In genomic region chr15:85572619-85573254, GRCm38 (mm10) we compare ENCODE assay signal across 16 mouse cellular contexts. TPM values are rescaled to one million over a fixed set of nuclear protein-coding genes. Genes with fewer than 3 reads are reported as not detected.
DNase-seq lines count a peak whose midpoint lies in the region; ATAC-seq and TF ChIP-seq lines count a peak whose summit lies in the region.
"Had no signal": no experiment of that assay in that cellular context is flagged by ENCODE, and none has a peak within 500 bp of the region (broad histone marks: within the 10 kb centered on the region; RNA-seq: fewer than 3 reads in every experiment).

No protein-coding gene starts in this region.

- no peak for TF ChIP-seq POLR2A in ES-Bruce4 (IDR thresholded peaks at IDR 0.05; ENCODE audit: insufficient read depth, low read length)

- TF ChIP-seq CTCF in ES-Bruce4 (IDR thresholded peaks at IDR 0.05; ENCODE audit: low read depth, low read length), result no peak
- TF ChIP-seq CTCF in forebrain, postnatal 0 days (IDR thresholded peaks at IDR 0.05; ENCODE audit: low read depth), result no peak

- H3K27ac ChIP-seq in forebrain, embryonic 10.5 days, result peak overlapping the region; percentile 96
- H3K27ac ChIP-seq in forebrain, embryonic 13.5 days, result no peak overlapping the region
- H3K27ac ChIP-seq in ES-Bruce4 (ENCODE audit: insufficient read depth, low read length), result no peak overlapping the region
- H3K27ac ChIP-seq in forebrain, postnatal 0 days (ENCODE audit: low read depth, low read length), result no peak overlapping the region
- no peak overlapping the region for H3K27ac ChIP-seq in midbrain, embryonic 13.5 days
- H3K27ac ChIP-seq: kidney, embryonic 15.5 days; limb, embryonic 15.5 days; lung, embryonic 15.5 days had no signal

- peaks cover 70% of the 10 kb centered on the region for H3K27me3 ChIP-seq in forebrain, embryonic 10.5 days (ENCODE audit: poor library complexity, severe bottlenecking)
- H3K27me3 ChIP-seq in forebrain, embryonic 13.5 days, result peaks cover 21% of the 10 kb centered on the region
- peaks cover 7% of the 10 kb centered on the region for H3K27me3 ChIP-seq in ES-Bruce4 (ENCODE audit: control insufficient read depth, insufficient read depth, low read length, poor library complexity, severe bottlenecking)
- H3K27me3 ChIP-seq in forebrain, postnatal 0 days (ENCODE audit: insufficient read depth, low read length), result no peaks in the 10 kb centered on the region
- H3K27me3 ChIP-seq in midbrain, embryonic 13.5 days, result peaks cover 46% of the 10 kb centered on the region

- no peak overlapping the region for H3K9ac ChIP-seq in forebrain, embryonic 13.5 days
- H3K9ac ChIP-seq in ES-Bruce4 (ENCODE audit: low read depth, poor library complexity, severe bottlenecking), result no peak overlapping the region
- no peak overlapping the region for H3K9ac ChIP-seq in forebrain, postnatal 0 days
- no peak overlapping the region for H3K9ac ChIP-seq in midbrain, embryonic 13.5 days (replicated peaks)
- H3K9ac ChIP-seq: kidney, embryonic 15.5 days; limb, embryonic 15.5 days; lung, embryonic 15.5 days had no signal

- peaks cover 40% of the 10 kb centered on the region for H3K36me3 ChIP-seq in forebrain, embryonic 10.5 days (replicated peaks)
- H3K36me3 ChIP-seq in forebrain, embryonic 13.5 days (ENCODE audit: poor library complexity, severe bottlenecking), result no peaks in the 10 kb centered on the region
- H3K36me3 ChIP-seq in ES-Bruce4 (ENCODE audit: control insufficient read depth, insufficient read depth, low read length, poor library complexity, severe bottlenecking), result no peaks in the 10 kb centered on the region
- no peaks in the 10 kb centered on the region for H3K36me3 ChIP-seq in forebrain, postnatal 0 days (ENCODE audit: insufficient read depth)
- H3K36me3 ChIP-seq in midbrain, embryonic 13.5 days, result no peaks in the 10 kb centered on the region
- H3K36me3 ChIP-seq: G1E; kidney, embryonic 15.5 days; limb, embryonic 15.5 days; lung, embryonic 15.5 days had no signal

- H3K9me3 ChIP-seq in forebrain, embryonic 10.5 days, result no peaks in the 10 kb centered on the region
- H3K9me3 ChIP-seq in forebrain, embryonic 13.5 days (replicated peaks), result no peaks in the 10 kb centered on the region
- H3K9me3 ChIP-seq in ES-Bruce4 (replicated peaks; ENCODE audit: control insufficient read depth, insufficient read depth, low read length, poor library complexity, severe bottlenecking), result no peaks in the 10 kb centered on the region
- H3K9me3 ChIP-seq in forebrain, postnatal 0 days (ENCODE audit: low read length), result no peaks in the 10 kb centered on the region
- H3K9me3 ChIP-seq in midbrain, embryonic 13.5 days, result no peaks in the 10 kb centered on the region
- H3K9me3 ChIP-seq: kidney, embryonic 15.5 days; limb, embryonic 15.5 days; lung, embryonic 15.5 days had no signal

- DNase-seq in forebrain, embryonic 10.5 days (ENCODE audit: extremely low spot score, low spot score), result no peak
- no peak for DNase-seq in forebrain, postnatal 0 days
- no peak for DNase-seq in adrenal gland, postnatal 10 days
- no peak for DNase-seq in kidney, postnatal 4 days
- DNase-seq: cerebellum, postnatal 14 days; gastrocnemius, postnatal 36 days; heart, postnatal 10 days had no signal

- H3K4me2 ChIP-seq in forebrain, embryonic 13.5 days, result no peak overlapping the region
- H3K4me2 ChIP-seq in forebrain, postnatal 0 days (ENCODE audit: low read depth), result no peak overlapping the region
- H3K4me2 ChIP-seq in midbrain, embryonic 13.5 days (replicated peaks), result peak overlapping the region; percentile 10; the same call in 1 of the 2 replicates
- H3K4me2 ChIP-seq: kidney, embryonic 15.5 days; limb, embryonic 15.5 days; lung, embryonic 15.5 days had no signal

- TF ChIP-seq EP300 in ES-Bruce4 (IDR thresholded peaks at IDR 0.05; ENCODE audit: insufficient read depth, low read depth, low read length), result peak; percentile 94

- H3K4me3 ChIP-seq in forebrain, embryonic 10.5 days, result peak overlapping the region; percentile 80
- no peak overlapping the region for H3K4me3 ChIP-seq in forebrain, embryonic 13.5 days
- H3K4me3 ChIP-seq in ES-Bruce4 (ENCODE audit: low read depth, low read length), result no peak overlapping the region
- no peak overlapping the region for H3K4me3 ChIP-seq in forebrain, postnatal 0 days (ENCODE audit: low read depth, low read length)
- no peak overlapping the region for H3K4me3 ChIP-seq in midbrain, embryonic 13.5 days (replicated peaks)
- H3K4me3 ChIP-seq: erythroblast, embryonic 14.5 days; kidney, embryonic 15.5 days; limb, embryonic 15.5 days; lung, embryonic 15.5 days had no signal

- ATAC-seq in forebrain, embryonic 13.5 days, result no peak
- ATAC-seq in forebrain, postnatal 0 days, result peak; percentile 36
- peak; percentile 49; the same call in 1 of the 2 replicates for ATAC-seq in midbrain, embryonic 13.5 days
- ATAC-seq in cerebellum, adult (ENCODE audit: insufficient number of reproducible peaks, low FRiP score, low TSS enrichment), result no peak

- peaks cover 100% of the 10 kb centered on the region for H3K4me1 ChIP-seq in forebrain, embryonic 10.5 days
- peaks cover 86% of the 10 kb centered on the region for H3K4me1 ChIP-seq in forebrain, embryonic 13.5 days
- peaks cover 14% of the 10 kb centered on the region for H3K4me1 ChIP-seq in ES-Bruce4 (ENCODE audit: control insufficient read depth, insufficient read depth, low read length)
- 0 out of 2 replicates have a peak, but pooled peaks cover 7% of the 10 kb centered on the region for H3K4me1 ChIP-seq in forebrain, postnatal 0 days (ENCODE audit: insufficient read depth)
- H3K4me1 ChIP-seq in midbrain, embryonic 13.5 days (replicated peaks), result peaks cover 67% of the 10 kb centered on the region

- WGBS in forebrain, embryonic 10.5 days, result 15% methylated on average over 8 of the region's 8 CpGs
- WGBS in forebrain, embryonic 13.5 days, result 11% methylated on average over 8 of the region's 8 CpGs
- WGBS in forebrain, postnatal 0 days, result 19% methylated on average over 8 of the region's 8 CpGs
- WGBS in midbrain, embryonic 13.5 days, result 22% methylated on average over 8 of the region's 8 CpGs

RNA-seq across cellular contexts. Expression of gene Wnt7b, which starts 9.5 kb away (rescaled TPM):
- 126 and 134 TPM in 2 replicates for polyA plus RNA-seq in forebrain, embryonic 10.5 days (2016; fragmentation: Nextera tagmentation; extraction: Ambion mirVana)
- polyA plus RNA-seq in forebrain, embryonic 13.5 days (2015; fragmentation: Nextera tagmentation; extraction: Ambion mirVana), result 84.0 and 92.2 TPM in 2 replicates
- polyA plus RNA-seq in ES-Bruce4 (2011; ENCODE audit: insufficient read depth, insufficient read length, low read depth, missing spikeins), result 29.8 and 30.2 TPM in 2 replicates
- total RNA-seq in forebrain, postnatal 0 days (2014; rRNA removed), result 59.3 and 67.3 TPM in 2 replicates
- 54.0 and 68.4 TPM in 2 replicates for polyA plus RNA-seq in forebrain, postnatal 0 days (2015; fragmentation: Nextera tagmentation; extraction: Ambion mirVana)
- 55.9 and 63.4 TPM in 2 replicates for polyA plus RNA-seq in midbrain, embryonic 13.5 days (2015; fragmentation: Nextera tagmentation; extraction: Ambion mirVana)
- total RNA-seq in adrenal gland, postnatal 10 days (2021), result under 1 TPM; 0.18 to 0.27 TPM
- total RNA-seq: gastrocnemius, postnatal 36 days had no signal
- polyA plus RNA-seq: erythroblast, embryonic 14.5 days; G1E had no signal

Comparison
In these comparisons a context has a peak if more than half of its experiments do, and no peak if none do; other contexts are left out.
1. ATAC-seq: peak in forebrain, postnatal 0 days (single experiment) and midbrain, embryonic 13.5 days (single experiment); none in forebrain, embryonic 13.5 days (single experiment) and cerebellum, adult (single experiment).